Mouse (Mus musculus) bone marrow, adult 2 months (tissue): Measurements from ENCODE around the gene Asb2. TPM values are rescaled to one million over a fixed set of nuclear protein-coding genes. Genes with fewer than 3 reads are reported as not detected.
A peak's percentile ranks its signal among the peaks of the same experiment; 100 is the strongest.

Experiments
- H3K27ac ChIP-seq: fragments of 200-500 bp; 2 replicates; pipeline ENCODE4 v1.5.1; 2012; ENCODE audit warnings: low read depth, mild to moderate bottlenecking, control low read depth, inconsistent platforms, low read length; ENCODE audit not compliant: control insufficient read depth, poor library complexity, insufficient read depth
- H3K4me1 ChIP-seq: fragments of 200-500 bp; 2 replicates; pipeline ENCODE4 v1.6.1; 2011; ENCODE audit warnings: low read length; ENCODE audit not compliant: control insufficient read depth, insufficient read depth
- H3K4me3 ChIP-seq: fragments of 200-500 bp; replicated peaks from 2 replicates; pipeline ENCODE3; 2011; ENCODE audit warnings: mild to moderate bottlenecking, low read depth, low read length, control low read depth; ENCODE audit not compliant: control insufficient read depth
- CTCF ChIP-seq: fragments of 200-500 bp; IDR thresholded peaks from 2 replicates; pipeline ENCODE4 v1.5.1; 2011; ENCODE audit warnings: low read length, control low read depth; ENCODE audit not compliant: control insufficient read depth, insufficient read depth
- POLR2A ChIP-seq: fragments of 200-500 bp; IDR thresholded peaks from 2 replicates; pipeline ENCODE4 v1.6.1; 2011; ENCODE audit warnings: low read depth, mild to moderate bottlenecking, control low read depth, low read length, borderline replicate concordance; ENCODE audit not compliant: control insufficient read depth
- WGBS: fragments of 180-500 bp; shearing (Covaris S2); methylation state at CpG from one replicate; pipeline ENCODE4 v1.1.7; 2018; 5-methylcytosine and 5-hydroxymethylcytosine counted together
- polyA plus RNA-seq: library from polyadenylated mRNA; stranded (reverse); fragments of >200 nt; gene quantifications from 2 replicates; pipeline ENCODE4 v1.2.4, GENCODE M21; 2011; ENCODE audit warnings: low replicate concordance; ENCODE audit not compliant: missing spikeins, insufficient read depth, insufficient read length

Gene Asb2
- polyA plus RNA-seq, 1 experiment = 2.8 TPM

DNA sequence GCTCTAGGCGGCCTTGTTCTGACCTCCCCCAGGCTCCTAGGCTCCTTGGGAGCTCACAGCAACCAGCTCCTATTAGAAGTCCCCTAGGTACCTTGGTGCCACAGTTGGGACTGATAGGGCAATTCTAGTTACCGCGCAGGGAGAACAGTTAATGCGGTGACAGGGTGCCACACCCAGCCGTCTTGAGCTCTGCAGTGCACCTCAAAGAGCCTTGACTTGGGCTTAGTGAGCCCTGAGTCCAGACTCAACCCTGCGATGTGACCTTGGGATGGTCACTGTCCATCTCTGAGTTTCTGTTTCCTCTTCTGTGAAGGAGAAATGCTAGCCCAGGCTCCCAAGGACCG, 12.5 kb upstream of the Asb2 start:
- Histone ChIP-seq H3K4me3 (no peak overlapping the region), H3K27ac (no peak overlapping the region), H3K4me1 (no peaks in the 10 kb centered on the region)
- TF ChIP-seq POLR2A (no peak), CTCF (no peak)
- WGBS = 52% methylated on average over 7 of the region's 7 CpGs

- no peak overlapping the region for H3K4me3 ChIP-seq
- H3K4me1 ChIP-seq = no peaks in the 10 kb centered on the region
- TF ChIP-seq POLR2A (no peak), CTCF (peak; percentile 63)
- WGBS = 23% methylated on average over 18 of the region's 18 CpGs
- no peak overlapping the region for H3K27ac ChIP-seq
Observed at GRCm38 (mm10) chr12:103367620-103368325, 12.0 kb upstream of the Asb2 start.

GRCm38 (mm10) chr12:103367171-103367570, 11.4 kb upstream of the Asb2 start:
- no peak overlapping the region for H3K27ac ChIP-seq
- 82% methylated on average over 2 of the region's 2 CpGs for WGBS
- no peak overlapping the region for H3K4me3 ChIP-seq
- H3K4me1 ChIP-seq = no peaks in the 10 kb centered on the region
- TF ChIP-seq POLR2A (no peak), CTCF (no peak)

- WGBS = 56% methylated on average over 3 of the region's 3 CpGs
- TF ChIP-seq CTCF = no peak
- TF ChIP-seq POLR2A = no peak
- H3K4me1 ChIP-seq = peaks cover 1% of the 10 kb centered on the region; the same call in 1 of the 2 replicates
- H3K27ac ChIP-seq = no peak overlapping the region
- H3K4me3 ChIP-seq = no peak overlapping the region
Observed at GRCm38 (mm10) chr12:103362336-103362735, 6.5 kb upstream of the Asb2 start.

- Histone ChIP-seq H3K27ac (no peak overlapping the region), H3K4me1 (peaks cover 1% of the 10 kb centered on the region; the same call in 1 of the 2 replicates), H3K4me3 (no peak overlapping the region)
- WGBS = 76% methylated on average over 17 of the region's 17 CpGs
- TF ChIP-seq POLR2A = no peak
- TF ChIP-seq CTCF = no peak
Observed at GRCm38 (mm10) chr12:103361539-103362307, 5.9 kb upstream of the Asb2 start.

DNA sequence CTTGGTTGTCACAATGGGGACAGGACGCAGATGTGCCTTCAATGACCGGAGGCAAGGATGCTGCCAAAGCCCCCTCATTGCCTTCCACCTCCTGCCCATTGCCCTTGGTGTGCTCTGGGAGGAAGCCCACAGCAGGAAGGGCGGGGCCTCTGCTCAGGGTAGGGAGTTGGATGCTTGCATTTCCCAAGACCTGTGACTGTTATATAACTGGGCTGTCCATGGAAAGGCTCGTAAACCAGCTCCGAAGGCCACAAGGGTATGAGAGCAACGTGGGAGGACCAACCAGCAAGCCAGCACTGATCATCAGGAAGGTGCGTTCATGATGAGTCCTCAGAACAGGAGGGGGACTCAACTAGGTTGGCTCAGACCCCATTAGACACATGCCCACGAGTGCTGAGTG, 5.0 kb upstream of the Asb2 start:
- H3K27ac ChIP-seq = no peak overlapping the region
- peaks cover 1% of the 10 kb centered on the region; the same call in 1 of the 2 replicates for H3K4me1 ChIP-seq
- no peak for TF ChIP-seq POLR2A
- no peak for TF ChIP-seq CTCF
- WGBS = 76% methylated on average over 8 of the region's 8 CpGs
- H3K4me3 ChIP-seq = no peak overlapping the region

- no peak overlapping the region for H3K4me3 ChIP-seq
- H3K27ac ChIP-seq = peak overlapping the region; percentile 62; the same call in 1 of the 2 replicates
- H3K4me1 ChIP-seq = peaks cover 1% of the 10 kb centered on the region; the same call in 1 of the 2 replicates
- 70% methylated on average over 4 of the region's 4 CpGs for WGBS
- TF ChIP-seq POLR2A = no peak
- TF ChIP-seq CTCF = no peak
Observed at GRCm38 (mm10) chr12:103358951-103359801, 3.4 kb upstream of the Asb2 start.

- 80% methylated on average over 8 of the region's 8 CpGs for WGBS
- peaks cover 1% of the 10 kb centered on the region; the same call in 1 of the 2 replicates for H3K4me1 ChIP-seq
- H3K4me3 ChIP-seq = no peak overlapping the region
- no peak for TF ChIP-seq CTCF
- no peak for TF ChIP-seq POLR2A
- no peak overlapping the region for H3K27ac ChIP-seq
Observed at GRCm38 (mm10) chr12:103358216-103358615, 2.4 kb upstream of the Asb2 start.
